Mouse (Mus musculus): ENCODE measurements around the gene Sh2d3c. TPM values are rescaled to one million over a fixed set of nuclear protein-coding genes. Genes with fewer than 3 reads are reported as not detected.

Gene Sh2d3c
- total RNA-seq, 4 experiments from 2014 or later, result 3.3 to 6.6 (median 6.1) TPM

GRCm38 (mm10) chr2:32787176-32787575 is 66.3 kb downstream of the Sh2d3c start:
- no peak for DNase-seq (ENCODE audit: low spot score in 2 of 2)

- no peak for DNase-seq (ENCODE audit: low spot score in 2 of 2)
These were observed 67.7 kb downstream of the Sh2d3c start for GRCm38 (mm10) chr2:32788581-32788980.

GRCm38 (mm10) chr2:32791297-32791696 is 70.4 kb downstream of the Sh2d3c start:
- peak; percentile 46 to 69 for DNase-seq (ENCODE audit: low spot score in 2 of 2)

- no peak for DNase-seq (ENCODE audit: low spot score in 2 of 2)
These were observed 75.0 kb downstream of the Sh2d3c start for GRCm38 (mm10) chr2:32795748-32796418.

GRCm38 (mm10) chr2:32798251-32798962 is 77.6 kb downstream of the Sh2d3c start:
- no peak for DNase-seq (ENCODE audit: low spot score in 2 of 2)

Small RNA genes within 50 kb of the gene (microRNA-seq; reads per million reads assigned to microRNA genes)
- gene Gm47291, result not detected
- gene Mir2861, result not detected
- not detected for gene Mir3960
- gene Mir8093, result not detected

Other genes starting within 250 kb of the Sh2d3c start
- gene Fam102a, start 185.7 kb upstream of the Sh2d3c start, total RNA-seq (2022), result 1 to 10 TPM; 1.6 to 3.8 (median 2.9) TPM
- gene Dpm2, start 150.2 kb upstream of the Sh2d3c start, total RNA-seq (2022), result 10 to 100 TPM in 3 of 4 experiments, 1 to 10 TPM in 1; 9.2 to 15.0 (median 10.6) TPM
- not detected for gene Pip5kl1, start 146.3 kb upstream of the Sh2d3c start, total RNA-seq (2022)
- not detected for gene 9430097D07Rik, start 145.4 kb upstream of the Sh2d3c start, total RNA-seq (2022)
- 10 to 100 TPM; 11.4 to 15.5 (median 13.8) TPM for gene St6galnac4, start 134.0 kb upstream of the Sh2d3c start, total RNA-seq (2022)
- gene St6galnac6, start 121.3 kb upstream of the Sh2d3c start, total RNA-seq (2022), result 10 to 100 TPM; 48.6 to 61.3 (median 54.9) TPM
- 1,000 to 10,000 TPM; 1,455 to 1,877 (median 1,746) TPM for gene Ak1, start 99.3 kb upstream of the Sh2d3c start, total RNA-seq (2022)
- 10 to 100 TPM; 17.4 to 26.6 (median 20.5) TPM for gene Eng, start 74.5 kb upstream of the Sh2d3c start, total RNA-seq (2022)
- gene Fpgs, start 16.9 kb upstream of the Sh2d3c start, total RNA-seq (2022), result 1 to 10 TPM; 4.2 to 5.8 (median 4.7) TPM
- 10 to 100 TPM; 17.0 to 22.2 (median 20.8) TPM for gene Cdk9, start 8.0 kb upstream of the Sh2d3c start, total RNA-seq (2022)
- gene 6330409D20Rik, start 20.0 kb downstream of the Sh2d3c start, total RNA-seq (2022), result not detected
- gene Tor2a, start 36.2 kb downstream of the Sh2d3c start, total RNA-seq (2022), result 1 to 10 TPM; 4.3 to 5.1 (median 4.6) TPM
- under 1 TPM in 1 of 4 experiments, not detected in 3; 0.09 TPM for gene Ttc16, start 54.6 kb downstream of the Sh2d3c start, total RNA-seq (2022)
- gene Ptrh1, start 54.7 kb downstream of the Sh2d3c start, total RNA-seq (2022), result 1 to 10 TPM; 1.4 to 3.8 (median 2.3) TPM
- gene Cfap157, start 63.4 kb downstream of the Sh2d3c start, total RNA-seq (2022), result not detected
- gene Stxbp1, start 126.2 kb downstream of the Sh2d3c start, total RNA-seq (2022), result 1 to 10 TPM; 2.0 to 2.6 (median 2.1) TPM
- gene Fam129b, start 155.1 kb downstream of the Sh2d3c start, total RNA-seq (2022), result 1 to 10 TPM; 3.8 to 6.3 (median 5.4) TPM
- gene Rpl12, start 240.5 kb downstream of the Sh2d3c start, total RNA-seq (2022), result 100 to 1,000 TPM in 2 of 4 experiments, 10 to 100 TPM in 2; 77.4 to 121 (median 96.8) TPM
- 10 to 100 TPM; 10.1 to 14.6 (median 11.8) TPM for gene Lrsam1, start 240.6 kb downstream of the Sh2d3c start, total RNA-seq (2022)

Data from gastrocnemius, adult 8-10 months (tissue).